Mouse (Mus musculus) mouse trophoblast stem cell (cell line): Measurements from ENCODE around the gene B3galt1.

ENCODE experiments used
- in situ Hi-C, 2 experiments: fragments of 300-500 bp; cut with MseI, MboI; formaldehyde crosslinking; loops; 2 replicates in 1 of 2; 3 replicates in 1 of 2; pipeline ENCODE4 v1.15.1; 2025

Gene B3galt1

GRCm38 (mm10) chr2:67724249-67724648 lies 158.6 kb downstream of the B3galt1 start:
- in situ Hi-C loops, result no loop called here

GRCm38 (mm10) chr2:67730771-67731170 lies 165.1 kb downstream of the B3galt1 start:
- in situ Hi-C loops, result no loop called here

- in situ Hi-C loops, result no loop called here
Measured at GRCm38 (mm10) chr2:67751585-67751984, 185.9 kb downstream of the B3galt1 start.

- in situ Hi-C loops, result no loop called here
Measured at GRCm38 (mm10) chr2:67756507-67756906, 190.8 kb downstream of the B3galt1 start.

- in situ Hi-C loops, result no loop called here
Measured at GRCm38 (mm10) chr2:67787536-67787935, 221.9 kb downstream of the B3galt1 start.

- in situ Hi-C loops, result no loop called here
Measured at GRCm38 (mm10) chr2:67797561-67797960, 231.9 kb downstream of the B3galt1 start.

- in situ Hi-C loops, result no loop called here
Measured at GRCm38 (mm10) chr2:67799981-67800380, 234.3 kb downstream of the B3galt1 start.

GRCm38 (mm10) chr2:67816149-67816548 lies 250.5 kb downstream of the B3galt1 start:
- in situ Hi-C loops, result no loop called here

- in situ Hi-C loops, result no loop called here
Measured at GRCm38 (mm10) chr2:67818014-67818413, 252.3 kb downstream of the B3galt1 start.

- in situ Hi-C loops, result no loop called here
Measured at GRCm38 (mm10) chr2:67822360-67822759, 256.7 kb downstream of the B3galt1 start.

- in situ Hi-C loops, result no loop called here
Measured at GRCm38 (mm10) chr2:67827697-67828096, 262.0 kb downstream of the B3galt1 start.

GRCm38 (mm10) chr2:67829055-67829915 lies 263.6 kb downstream of the B3galt1 start:
- in situ Hi-C loops, result no loop called here

GRCm38 (mm10) chr2:67847806-67848205 lies 282.1 kb downstream of the B3galt1 start:
- in situ Hi-C loops, result no loop called here

GRCm38 (mm10) chr2:67850725-67851124 lies 285.1 kb downstream of the B3galt1 start:
- in situ Hi-C loops, result no loop called here

- in situ Hi-C loops, result no loop called here
Measured at GRCm38 (mm10) chr2:67858340-67858739, 292.7 kb downstream of the B3galt1 start.

- in situ Hi-C loops, result no loop called here
Measured at GRCm38 (mm10) chr2:67859004-67859403, 293.3 kb downstream of the B3galt1 start.

- in situ Hi-C loops, result no loop called here
Measured at GRCm38 (mm10) chr2:67873368-67873767, 307.7 kb downstream of the B3galt1 start.

GRCm38 (mm10) chr2:67879836-67880235 lies 314.2 kb downstream of the B3galt1 start:
- in situ Hi-C loops, result no loop called here

GRCm38 (mm10) chr2:67881713-67882281 lies 316.1 kb downstream of the B3galt1 start:
- in situ Hi-C loops, result no loop called here

- in situ Hi-C loops, result no loop called here
Measured at GRCm38 (mm10) chr2:67897956-67898689, 332.5 kb downstream of the B3galt1 start.

GRCm38 (mm10) chr2:67901574-67901973 lies 335.9 kb downstream of the B3galt1 start:
- in situ Hi-C loops, result no loop called here

- in situ Hi-C loops, result no loop called here
Measured at GRCm38 (mm10) chr2:67902651-67903292, 337.1 kb downstream of the B3galt1 start.
